Mouse (Mus musculus): Measurements from ENCODE around the gene Doc2g.
"Not testable (repeated sequence)": the region's sequence is repeated elsewhere in the genome, so short reads cannot be mapped to it uniquely, and the experiment has no call there.

Doc2g gene

GRCm38 (mm10) chr19:4003112-4003511, at the start of gene Doc2g:
Gene Doc2g (plus strand): TSS chr19:4003313.
- no peak for DNase-seq

- DNase-seq, result no peak
These were observed 48.1 kb upstream of the Doc2g start for GRCm38 (mm10) chr19:3955033-3955432.

- no peak for DNase-seq
These were observed 47.3 kb upstream of the Doc2g start for GRCm38 (mm10) chr19:3955804-3956203.

GRCm38 (mm10) chr19:3957296-3958036, 45.6 kb upstream of the Doc2g start:
- not testable (repeated sequence) for DNase-seq

- no peak for DNase-seq
These were observed 44.6 kb upstream of the Doc2g start, which contains the start of gene Aldh3b3 for GRCm38 (mm10) chr19:3958470-3958869. Gene Aldh3b3 (plus strand): TSS chr19:3958645.

- DNase-seq, result no peak
These were observed 44.1 kb upstream of the Doc2g start for GRCm38 (mm10) chr19:3959030-3959429.

GRCm38 (mm10) chr19:3960211-3960610, 42.9 kb upstream of the Doc2g start:
- no peak for DNase-seq

GRCm38 (mm10) chr19:3961805-3962204, 41.3 kb upstream of the Doc2g start:
- not testable (repeated sequence) for DNase-seq

- no peak for DNase-seq
These were observed 40.6 kb upstream of the Doc2g start for GRCm38 (mm10) chr19:3962469-3962868.

GRCm38 (mm10) chr19:3964030-3964429, 39.1 kb upstream of the Doc2g start:
- DNase-seq, result no peak

- no peak for DNase-seq
These were observed 36.6 kb upstream of the Doc2g start for GRCm38 (mm10) chr19:3966330-3967075.

GRCm38 (mm10) chr19:3967258-3967657, 35.9 kb upstream of the Doc2g start:
- no peak for DNase-seq

GRCm38 (mm10) chr19:3972229-3972628, 30.9 kb upstream of the Doc2g start, which contains the start of gene Aldh3b2:
Gene Aldh3b2 (plus strand): TSS chr19:3972328.
- no peak for DNase-seq

GRCm38 (mm10) chr19:3974608-3975007, 28.5 kb upstream of the Doc2g start:
- DNase-seq, result not testable (repeated sequence)

- no peak for DNase-seq
These were observed 27.2 kb upstream of the Doc2g start for GRCm38 (mm10) chr19:3975866-3976265.

GRCm38 (mm10) chr19:3980309-3980708, 22.8 kb upstream of the Doc2g start:
- DNase-seq, result peak; percentile 85

- DNase-seq, result no peak
These were observed 22.2 kb upstream of the Doc2g start for GRCm38 (mm10) chr19:3980917-3981316.

GRCm38 (mm10) chr19:3983527-3984200, 19.4 kb upstream of the Doc2g start:
- peak; percentile 52 for DNase-seq

GRCm38 (mm10) chr19:3985261-3985681, 17.8 kb upstream of the Doc2g start:
- no peak for DNase-seq

GRCm38 (mm10) chr19:3986334-3986733, 16.8 kb upstream of the Doc2g start, which contains the start of gene Acy3:
Gene Acy3 (plus strand): TSS chr19:3986570.
- DNase-seq, result no peak

- no peak for DNase-seq
These were observed 15.0 kb upstream of the Doc2g start for GRCm38 (mm10) chr19:3988066-3988465.

- DNase-seq, result no peak
These were observed 14.4 kb upstream of the Doc2g start for GRCm38 (mm10) chr19:3988750-3989149.

- no peak for DNase-seq
These were observed 12.3 kb upstream of the Doc2g start for GRCm38 (mm10) chr19:3990804-3991203.

All from layer of hippocampus, adult 9-11 months (tissue).